Comparison of ENCODE assay signal across 25 mouse cellular contexts in the genomic region with DNA sequence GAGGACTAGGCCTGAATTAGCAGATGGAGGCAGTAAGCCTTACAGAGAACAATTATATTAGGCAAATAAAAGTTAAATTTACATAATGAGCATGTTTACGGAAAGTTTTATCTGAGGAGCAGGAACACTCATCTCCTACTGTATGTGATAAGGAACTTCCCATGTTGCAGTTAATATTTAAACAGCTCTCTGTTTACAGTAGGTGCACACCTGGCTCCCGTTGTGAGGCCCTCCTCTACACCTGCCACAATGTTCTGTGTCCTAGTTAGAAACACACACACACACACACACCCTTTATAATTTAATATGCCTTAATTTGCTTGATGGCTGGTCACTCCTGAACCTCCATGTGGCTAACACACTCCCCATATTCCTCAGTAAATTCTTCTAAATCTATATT. TPM values are rescaled to one million over a fixed set of nuclear protein-coding genes. Genes with fewer than 3 reads are reported as not detected.
"Had no signal": no experiment of that assay in that cellular context is flagged by ENCODE, and none has a peak within 500 bp of the region (broad histone marks: within the 10 kb centered on the region; RNA-seq: fewer than 3 reads in every experiment).

No protein-coding gene starts in this region.

- ATAC-seq: liver, embryonic 12.5 days had no signal

- H3K4me1 ChIP-seq: limb, embryonic 12.5 days; limb, embryonic 15.5 days; liver, embryonic 12.5 days; liver, embryonic 15.5 days had no signal

- H3K9me3 ChIP-seq: limb, embryonic 12.5 days; limb, embryonic 15.5 days; liver, embryonic 12.5 days; liver, embryonic 15.5 days had no signal

- H3K4me2 ChIP-seq: limb, embryonic 12.5 days; limb, embryonic 15.5 days; liver, embryonic 12.5 days; liver, embryonic 15.5 days; midbrain, embryonic 11.5 days had no signal

- H3K4me3 ChIP-seq: left cerebral cortex, adult 2 months; limb, embryonic 12.5 days; limb, embryonic 15.5 days; liver, embryonic 12.5 days; liver, embryonic 15.5 days had no signal

- DNase-seq: kidney, adult 18-20 months; kidney, adult 9 months; kidney, postnatal 25 days; layer of hippocampus, postnatal 36 days; left cerebral cortex, postnatal 4 days; lung, adult 2 months; lung, postnatal 14 days; lung, postnatal 4 days; midbrain, embryonic 14.5 days; thymus, adult 2 months; thymus, postnatal 14 days; thymus, postnatal 4 days had no signal

- H3K36me3 ChIP-seq: limb, embryonic 12.5 days; limb, embryonic 15.5 days; liver, embryonic 12.5 days; liver, embryonic 15.5 days had no signal

- H3K9ac ChIP-seq: limb, embryonic 12.5 days; limb, embryonic 15.5 days; liver, embryonic 12.5 days; liver, embryonic 15.5 days had no signal

- H3K27me3 ChIP-seq: limb, embryonic 12.5 days; limb, embryonic 15.5 days; liver, embryonic 12.5 days; liver, embryonic 15.5 days had no signal

- H3K27ac ChIP-seq: left cerebral cortex, adult 2 months; limb, embryonic 12.5 days; limb, embryonic 15.5 days; liver, embryonic 12.5 days; liver, embryonic 15.5 days had no signal

RNA-seq across cellular contexts. Expression of a gene that starts 10.5 kb away (rescaled TPM):
- polyA plus RNA-seq: kidney, embryonic 16.5 days; limb, embryonic 12.5 days; limb, embryonic 15.5 days; liver, embryonic 12.5 days; liver, embryonic 15.5 days; lung, adult 2 months; lung, embryonic 16.5 days; midbrain, embryonic 11.5 days; midbrain, embryonic 14.5 days; midbrain, postnatal 0 days; neural tube, embryonic 11.5 days; neural tube, embryonic 14.5 days; small intestine, adult 2 months; spleen, adult 2 months; thymus, adult 2 months had no signal

RNA-seq across cellular contexts. Expression of a gene that starts 37.3 kb away (rescaled TPM):
- polyA plus RNA-seq: kidney, embryonic 16.5 days; limb, embryonic 12.5 days; limb, embryonic 15.5 days; liver, embryonic 12.5 days; liver, embryonic 15.5 days; lung, adult 2 months; lung, embryonic 16.5 days; midbrain, embryonic 11.5 days; midbrain, embryonic 14.5 days; midbrain, postnatal 0 days; neural tube, embryonic 11.5 days; neural tube, embryonic 14.5 days; small intestine, adult 2 months; spleen, adult 2 months; thymus, adult 2 months had no signal

RNA-seq across cellular contexts. Expression of a gene that starts 38.7 kb away (rescaled TPM):
- polyA plus RNA-seq: kidney, embryonic 16.5 days; limb, embryonic 12.5 days; limb, embryonic 15.5 days; liver, embryonic 12.5 days; liver, embryonic 15.5 days; lung, adult 2 months; lung, embryonic 16.5 days; midbrain, embryonic 11.5 days; midbrain, embryonic 14.5 days; midbrain, postnatal 0 days; neural tube, embryonic 11.5 days; neural tube, embryonic 14.5 days; small intestine, adult 2 months; spleen, adult 2 months; thymus, adult 2 months had no signal
